Mouse (Mus musculus): Measurements from ENCODE around the gene Ambra1. TPM values are rescaled to one million over a fixed set of nuclear protein-coding genes. Genes with fewer than 3 reads are reported as not detected.

Gene Ambra1
- polyA plus RNA-seq, 1 experiment: 19.3 TPM

DNA sequence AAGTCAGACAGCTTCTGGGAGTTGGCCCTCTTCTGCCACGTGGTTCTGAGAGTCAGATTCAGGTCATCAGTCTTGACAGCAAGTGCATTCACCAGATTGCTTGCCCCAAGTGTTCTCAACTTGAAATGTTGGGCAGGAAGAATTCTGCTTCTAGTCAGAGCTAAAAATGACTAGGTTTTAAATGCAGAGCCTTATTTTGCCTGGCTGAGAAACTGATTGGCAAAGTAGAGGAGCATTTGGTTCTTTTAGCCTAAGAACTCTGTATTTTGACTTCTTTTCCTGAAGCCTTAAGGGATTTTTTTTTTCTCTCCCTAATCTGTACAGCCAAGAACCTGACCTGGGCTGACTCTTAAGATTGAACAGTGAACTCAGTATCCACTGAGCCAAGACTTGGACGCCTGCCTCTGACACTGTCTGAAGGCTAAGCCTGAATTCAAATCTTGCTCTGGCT is 19.9 kb downstream of the Ambra1 start:
- Histone ChIP-seq H3K4me3 (no peak overlapping the region), H3K27me3 (ENCODE audit: control insufficient read depth, insufficient read depth, insufficient read length) (no peaks in the 10 kb centered on the region), H3K4me2 (ENCODE audit: low read depth) (no peak overlapping the region), H3K79me2 (ENCODE audit: control insufficient read depth, insufficient read depth) (peaks cover 62% of the 10 kb centered on the region), H3K36me3 (ENCODE audit: control insufficient read depth, insufficient read depth) (no peaks in the 10 kb centered on the region), H3ac (ENCODE audit: control insufficient read depth, insufficient read length) (no peak overlapping the region)
- TF ChIP-seq TCF3 (IDR thresholded peaks at IDR 0.05; ENCODE audit: insufficient read length, low read depth) (no peak), CEBPB (IDR thresholded peaks at IDR 0.05; ENCODE audit: insufficient read depth, poor library complexity, severe bottlenecking) (no peak), POLR2A (IDR thresholded peaks at IDR 0.05; ENCODE audit: insufficient read length, low read depth) (no peak), TCF12 (IDR thresholded peaks at IDR 0.05; ENCODE audit: insufficient read depth, poor library complexity, severe bottlenecking) (no peak), POLR2AphosphoS2 (IDR thresholded peaks at IDR 0.05; ENCODE audit: insufficient read length, low read depth) (no peak), MAX (IDR thresholded peaks at IDR 0.05; ENCODE audit: low read depth) (no peak), MYOG (IDR thresholded peaks at IDR 0.05; ENCODE audit: control insufficient read depth in 1 of 3, insufficient read depth in 1 of 3, insufficient read length in 2 of 3, low read depth in 2 of 3) (no peak), REST (IDR thresholded peaks at IDR 0.05; ENCODE audit: insufficient read depth, insufficient read length) (no peak), SRF (IDR thresholded peaks at IDR 0.05; ENCODE audit: control insufficient read depth, insufficient read length, low read depth) (no peak), E2F4 (IDR thresholded peaks at IDR 0.05; ENCODE audit: insufficient read depth) (no peak), USF1 (IDR thresholded peaks at IDR 0.05; ENCODE audit: low read depth) (no peak), MYOD1 (IDR thresholded peaks at IDR 0.05; ENCODE audit: control insufficient read depth in 1 of 3, insufficient read length in 2 of 3, low read depth in 2 of 3) (no peak)

DNA sequence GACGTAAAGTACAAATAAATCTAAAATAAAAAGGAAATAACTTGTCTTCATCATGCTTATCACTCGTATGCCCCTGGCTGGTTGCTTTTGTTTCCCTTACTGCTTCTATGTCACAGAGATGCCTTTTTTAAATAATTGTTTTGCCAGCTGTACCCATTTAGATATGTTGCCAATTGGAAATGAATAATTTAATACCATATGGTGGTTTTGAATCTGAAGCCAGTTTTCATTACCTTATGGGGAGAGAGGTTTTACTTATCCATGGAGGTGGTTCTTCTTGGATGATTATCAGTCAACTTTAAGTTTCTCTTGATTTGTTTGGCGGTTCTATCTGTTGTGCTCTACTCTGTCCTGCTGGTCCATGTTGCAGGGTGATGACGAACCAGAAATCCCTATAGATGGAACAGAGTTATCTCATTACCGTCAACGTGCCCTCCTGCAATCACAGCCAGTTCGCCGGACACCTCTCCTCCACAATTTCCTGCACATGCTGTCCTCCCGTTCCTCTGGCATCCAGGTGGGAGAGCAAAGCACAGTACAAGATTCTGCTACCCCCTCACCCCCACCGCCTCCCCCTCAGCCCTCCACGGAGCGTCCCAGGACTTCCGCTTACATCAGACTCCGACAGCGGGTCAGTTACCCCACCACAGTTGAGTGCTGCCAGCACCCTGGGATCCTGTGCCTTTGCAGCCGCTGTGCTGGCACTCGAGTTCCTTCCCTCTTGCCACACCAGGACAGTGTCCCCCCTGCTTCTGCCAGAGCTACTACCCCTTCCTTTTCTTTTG is 42.2 kb downstream of the Ambra1 start:
- TF ChIP-seq E2F4 (IDR thresholded peaks at IDR 0.05; ENCODE audit: insufficient read depth) (no peak), MYOD1 (IDR thresholded peaks at IDR 0.05; ENCODE audit: control insufficient read depth in 1 of 3, insufficient read length in 2 of 3, low read depth in 2 of 3) (no peak), MAX (IDR thresholded peaks at IDR 0.05; ENCODE audit: low read depth) (no peak), REST (IDR thresholded peaks at IDR 0.05; ENCODE audit: insufficient read depth, insufficient read length) (no peak), SRF (IDR thresholded peaks at IDR 0.05; ENCODE audit: control insufficient read depth, insufficient read length, low read depth) (no peak), TCF3 (IDR thresholded peaks at IDR 0.05; ENCODE audit: insufficient read length, low read depth) (no peak), USF1 (IDR thresholded peaks at IDR 0.05; ENCODE audit: low read depth) (no peak), CEBPB (IDR thresholded peaks at IDR 0.05; ENCODE audit: insufficient read depth, poor library complexity, severe bottlenecking) (no peak), POLR2AphosphoS2 (IDR thresholded peaks at IDR 0.05; ENCODE audit: insufficient read length, low read depth) (no peak), TCF12 (IDR thresholded peaks at IDR 0.05; ENCODE audit: insufficient read depth, poor library complexity, severe bottlenecking) (no peak), POLR2A (IDR thresholded peaks at IDR 0.05; ENCODE audit: insufficient read length, low read depth) (no peak), MYOG (IDR thresholded peaks at IDR 0.05; ENCODE audit: control insufficient read depth in 1 of 3, insufficient read depth in 1 of 3, insufficient read length in 2 of 3, low read depth in 2 of 3) (no peak)

DNA sequence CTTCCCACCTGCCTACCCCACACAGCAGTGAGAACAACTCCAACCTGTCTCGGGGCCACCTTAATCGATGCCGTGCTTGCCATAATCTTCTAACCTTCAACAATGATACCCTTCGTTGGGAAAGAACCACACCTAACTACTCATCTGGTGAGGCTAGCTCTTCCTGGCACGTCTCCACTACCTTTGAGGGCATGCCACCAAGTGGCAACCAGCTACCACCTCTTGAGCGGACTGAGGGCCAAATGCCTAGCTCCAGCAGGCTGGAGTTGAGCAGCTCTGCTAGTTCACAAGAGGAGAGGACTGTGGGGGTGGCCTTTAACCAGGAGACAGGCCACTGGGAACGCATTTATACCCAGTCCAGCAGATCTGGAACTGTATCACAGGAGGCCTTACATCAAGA is 43.4 kb downstream of the Ambra1 start:
- Histone ChIP-seq H3ac (ENCODE audit: control insufficient read depth, insufficient read length) (no peak overlapping the region), H3K4me2 (ENCODE audit: low read depth) (no peak overlapping the region), H3K27me3 (ENCODE audit: control insufficient read depth, insufficient read depth, insufficient read length) (no peaks in the 10 kb centered on the region), H3K79me2 (ENCODE audit: control insufficient read depth, insufficient read depth) (no peaks in the 10 kb centered on the region), H3K4me3 (no peak overlapping the region), H3K36me3 (ENCODE audit: control insufficient read depth, insufficient read depth) (peaks cover 26% of the 10 kb centered on the region)
- no peak for TF ChIP-seq MYOD1 (IDR thresholded peaks at IDR 0.05; ENCODE audit: control insufficient read depth in 1 of 3, insufficient read length in 2 of 3, low read depth in 2 of 3)
- no peak for TF ChIP-seq SRF (IDR thresholded peaks at IDR 0.05; ENCODE audit: control insufficient read depth, insufficient read length, low read depth)

More for the DNA sequence above, 42.2 kb downstream of the Ambra1 start:
- no peaks in the 10 kb centered on the region for H3K27me3 ChIP-seq (ENCODE audit: control insufficient read depth, insufficient read depth, insufficient read length)
- H3K4me3 ChIP-seq: no peak overlapping the region
- no peak overlapping the region for H3K4me2 ChIP-seq (ENCODE audit: low read depth)
- H3K79me2 ChIP-seq (ENCODE audit: control insufficient read depth, insufficient read depth): no peaks in the 10 kb centered on the region
- no peak overlapping the region for H3ac ChIP-seq (ENCODE audit: control insufficient read depth, insufficient read length)
- peaks cover 32% of the 10 kb centered on the region for H3K36me3 ChIP-seq (ENCODE audit: control insufficient read depth, insufficient read depth)

DNA sequence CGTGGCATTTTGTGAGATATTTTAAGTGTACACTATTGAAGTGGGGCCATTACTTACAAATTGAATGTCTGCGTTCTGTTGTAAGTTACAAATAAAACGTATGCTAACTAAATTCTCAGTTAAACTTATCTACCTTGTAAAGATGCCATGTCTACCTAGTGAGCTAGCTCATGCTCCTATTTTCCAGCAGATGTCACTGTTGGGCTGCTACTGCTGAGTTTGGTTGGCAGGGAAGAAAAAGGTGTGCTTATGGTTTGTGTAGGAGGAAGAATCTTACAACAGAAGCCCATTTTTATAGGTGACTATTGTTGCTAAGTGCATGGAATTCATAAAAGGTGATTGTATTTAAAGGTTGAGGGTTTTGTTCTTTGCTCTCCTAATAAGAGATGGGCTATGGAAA is 49.2 kb downstream of the Ambra1 start:
- Histone ChIP-seq H3ac (ENCODE audit: control insufficient read depth, insufficient read length) (no peak overlapping the region), H3K27me3 (ENCODE audit: control insufficient read depth, insufficient read depth, insufficient read length) (no peaks in the 10 kb centered on the region)
- TF ChIP-seq CEBPB (IDR thresholded peaks at IDR 0.05; ENCODE audit: insufficient read depth, poor library complexity, severe bottlenecking) (no peak), MYOD1 (IDR thresholded peaks at IDR 0.05; ENCODE audit: control insufficient read depth in 1 of 3, insufficient read length in 2 of 3, low read depth in 2 of 3) (no peak), TCF12 (IDR thresholded peaks at IDR 0.05; ENCODE audit: insufficient read depth, poor library complexity, severe bottlenecking) (no peak), USF1 (IDR thresholded peaks at IDR 0.05; ENCODE audit: low read depth) (no peak), E2F4 (IDR thresholded peaks at IDR 0.05; ENCODE audit: insufficient read depth) (no peak), REST (IDR thresholded peaks at IDR 0.05; ENCODE audit: insufficient read depth, insufficient read length) (no peak), TCF3 (IDR thresholded peaks at IDR 0.05; ENCODE audit: insufficient read length, low read depth) (no peak), SRF (IDR thresholded peaks at IDR 0.05; ENCODE audit: control insufficient read depth, insufficient read length, low read depth) (no peak)

DNA sequence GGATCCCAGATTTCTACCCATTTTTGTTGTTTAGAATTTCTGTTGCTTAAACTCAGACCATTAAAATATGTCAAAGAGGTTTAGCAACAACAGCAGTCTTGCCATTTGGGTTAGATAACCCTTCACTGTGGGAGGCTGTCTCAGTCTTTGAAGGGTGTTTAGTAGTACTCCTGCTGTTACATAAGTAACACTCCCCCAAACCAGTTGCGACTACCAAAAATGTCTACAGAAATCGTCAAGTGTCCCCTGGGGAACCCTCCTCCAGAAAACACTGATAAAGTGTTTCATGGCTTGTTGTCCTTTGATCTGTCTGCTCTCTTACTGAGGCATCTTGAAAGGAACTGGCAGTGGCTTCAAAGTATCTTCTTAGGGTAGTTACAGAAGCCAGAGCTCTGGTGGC is 61.7 kb downstream of the Ambra1 start:
- H3K4me3 ChIP-seq: no peak overlapping the region
- H3K27me3 ChIP-seq (ENCODE audit: control insufficient read depth, insufficient read depth, insufficient read length): no peaks in the 10 kb centered on the region
- peak overlapping the region; percentile 8 for H3K4me2 ChIP-seq (ENCODE audit: low read depth)
- H3ac ChIP-seq (ENCODE audit: control insufficient read depth, insufficient read length): no peak overlapping the region
- TF ChIP-seq SRF (IDR thresholded peaks at IDR 0.05; ENCODE audit: control insufficient read depth, insufficient read length, low read depth): no peak
- TF ChIP-seq MYOD1 (IDR thresholded peaks at IDR 0.05; ENCODE audit: control insufficient read depth in 1 of 3, insufficient read length in 2 of 3, low read depth in 2 of 3): no peak
- TF ChIP-seq POLR2AphosphoS2 (IDR thresholded peaks at IDR 0.05; ENCODE audit: insufficient read length, low read depth): no peak
- no peaks in the 10 kb centered on the region for H3K36me3 ChIP-seq (ENCODE audit: control insufficient read depth, insufficient read depth)
- peaks cover 24% of the 10 kb centered on the region for H3K79me2 ChIP-seq (ENCODE audit: control insufficient read depth, insufficient read depth)

More for the DNA sequence above, 49.2 kb downstream of the Ambra1 start:
- Histone ChIP-seq H3K79me2 (ENCODE audit: control insufficient read depth, insufficient read depth) (peaks cover 17% of the 10 kb centered on the region), H3K36me3 (ENCODE audit: control insufficient read depth, insufficient read depth) (peaks cover 8% of the 10 kb centered on the region), H3K4me2 (ENCODE audit: low read depth) (no peak overlapping the region), H3K4me3 (no peak overlapping the region)

Measured in myocyte (in vitro differentiated cells).